Mouse (Mus musculus) C2C12 (cell line): ENCODE measurements at regions not wholly inside any gene's neighbourhood (a gene's known extent, or its start where the extent isn't known, plus 50 kb on each side); places are given as distances from the start of the nearest gene placed in this dataset.

Experiments used
- H3K27me3 ChIP-seq: one replicate; pipeline ENCODE4 v1.6.1; 2011; ENCODE audit not compliant: control insufficient read depth, insufficient read depth, insufficient read length
- H3K36me3 ChIP-seq: one replicate; pipeline ENCODE4 v1.6.1; 2011; ENCODE audit not compliant: control insufficient read depth, insufficient read depth
- H3K4me3 ChIP-seq: one replicate; pipeline ENCODE4 v1.5.1; 2011; ENCODE audit warnings: mild to moderate bottlenecking, control low read depth; ENCODE audit not compliant: poor library complexity, insufficient read depth, severe bottlenecking
- H3K79me2 ChIP-seq: one replicate; pipeline ENCODE4 v1.6.1; 2011; ENCODE audit not compliant: control insufficient read depth, insufficient read depth
- H3K79me3 ChIP-seq: one replicate; pipeline ENCODE4 v1.6.1; 2011; ENCODE audit warnings: low read depth, control low read depth
- H3ac ChIP-seq: one replicate; pipeline ENCODE3; 2011; ENCODE audit warnings: low read depth; ENCODE audit not compliant: control insufficient read depth, insufficient read length
- CEBPB ChIP-seq: IDR thresholded peaks from one replicate; pipeline ENCODE4 v1.6.1; 2011; ENCODE audit warnings: low read depth, mild to moderate bottlenecking, control low read depth, moderate library complexity
- CTCF ChIP-seq: IDR thresholded peaks from one replicate; pipeline ENCODE4 v1.5.1; 2011; ENCODE audit not compliant: control insufficient read depth, insufficient read depth, insufficient read length
- FOSL1 ChIP-seq: IDR thresholded peaks from one replicate; pipeline ENCODE4 v1.8.0; 2011; ENCODE audit warnings: mild to moderate bottlenecking, low read length; ENCODE audit not compliant: poor library complexity, insufficient read depth, severe bottlenecking
- MAX ChIP-seq: IDR thresholded peaks from one replicate; pipeline ENCODE4 v1.6.1; 2011; ENCODE audit warnings: mild to moderate bottlenecking, control low read depth
- MYOD1 ChIP-seq: IDR thresholded peaks from one replicate; pipeline ENCODE4 v1.6.1; 2011; ENCODE audit warnings: low read depth; ENCODE audit not compliant: control insufficient read depth, insufficient read length
- MYOG ChIP-seq: IDR thresholded peaks from one replicate; pipeline ENCODE4 v1.6.1; 2011; ENCODE audit not compliant: control insufficient read depth, insufficient read length; ENCODE audit errors: extremely low read depth
- USF1 ChIP-seq: IDR thresholded peaks from one replicate; pipeline ENCODE4 v1.6.1; 2011; ENCODE audit warnings: low read depth, mild to moderate bottlenecking, control low read depth, moderate library complexity

- H3K27me3 ChIP-seq: no peaks in the 10 kb centered on the region
- H3K4me3 ChIP-seq: no peak overlapping the region
- TF ChIP-seq MAX (no peak), CTCF (no peak), USF1 (no peak), FOSL1 (no peak), MYOD1 (no peak), MYOG (no peak), CEBPB (no peak)
- H3K36me3 ChIP-seq: no peaks in the 10 kb centered on the region
- H3ac ChIP-seq: no peak overlapping the region
- H3K79me3 ChIP-seq: no peaks in the 10 kb centered on the region
- H3K79me2 ChIP-seq: no peaks in the 10 kb centered on the region
Measured at GRCm38 (mm10) chr7:64076764-64077360, 76.8 kb upstream of the Trpm1 start.

DNA sequence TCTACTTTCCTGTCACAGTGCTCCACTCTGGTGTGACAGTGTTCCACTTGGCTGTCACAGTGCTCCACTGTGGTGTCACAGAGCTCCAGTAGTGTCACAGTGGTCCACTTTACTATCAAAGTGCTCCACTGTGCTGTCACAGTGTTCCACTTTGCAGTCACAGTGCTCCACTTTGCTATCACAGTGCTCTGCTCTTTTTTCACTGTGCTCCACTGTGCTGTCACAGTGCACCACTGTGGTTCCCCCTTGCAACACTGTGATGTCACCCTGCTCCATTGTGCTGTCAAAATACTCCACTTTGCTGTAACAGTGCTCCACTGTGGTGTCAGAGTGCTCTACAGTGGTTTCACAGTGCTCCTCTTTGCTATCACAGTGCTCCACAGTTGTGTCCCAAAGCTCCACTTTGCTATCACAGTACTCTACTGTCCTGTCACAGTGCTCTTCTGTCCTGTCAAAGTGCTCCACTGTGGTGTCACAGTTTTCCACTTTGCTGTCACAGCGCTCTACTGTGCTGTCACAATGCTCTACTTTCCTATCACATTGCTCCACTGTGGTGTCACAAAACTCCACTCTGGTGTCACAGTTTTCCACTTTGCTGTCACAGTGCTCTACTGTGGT is 77.8 kb upstream of the Trpm1 start:
- H3K36me3 ChIP-seq: no peaks in the 10 kb centered on the region
- no peak overlapping the region for H3K4me3 ChIP-seq
- no peak for TF ChIP-seq USF1
- no peaks in the 10 kb centered on the region for H3K79me2 ChIP-seq
- H3K79me3 ChIP-seq: no peaks in the 10 kb centered on the region
- H3K27me3 ChIP-seq: no peaks in the 10 kb centered on the region
- no peak overlapping the region for H3ac ChIP-seq

- H3K27me3 ChIP-seq: no peaks in the 10 kb centered on the region
- H3ac ChIP-seq: no peak overlapping the region
- no peaks in the 10 kb centered on the region for H3K79me2 ChIP-seq
- H3K79me3 ChIP-seq: no peaks in the 10 kb centered on the region
- no peak overlapping the region for H3K4me3 ChIP-seq
- no peak for TF ChIP-seq USF1
- no peak for TF ChIP-seq FOSL1
- no peak for TF ChIP-seq MAX
- no peak for TF ChIP-seq CEBPB
- no peak for TF ChIP-seq MYOD1
- no peak for TF ChIP-seq MYOG
- TF ChIP-seq CTCF: no peak
- no peaks in the 10 kb centered on the region for H3K36me3 ChIP-seq
Measured at GRCm38 (mm10) chr7:64074661-64075234, 78.9 kb upstream of the Trpm1 start.

DNA sequence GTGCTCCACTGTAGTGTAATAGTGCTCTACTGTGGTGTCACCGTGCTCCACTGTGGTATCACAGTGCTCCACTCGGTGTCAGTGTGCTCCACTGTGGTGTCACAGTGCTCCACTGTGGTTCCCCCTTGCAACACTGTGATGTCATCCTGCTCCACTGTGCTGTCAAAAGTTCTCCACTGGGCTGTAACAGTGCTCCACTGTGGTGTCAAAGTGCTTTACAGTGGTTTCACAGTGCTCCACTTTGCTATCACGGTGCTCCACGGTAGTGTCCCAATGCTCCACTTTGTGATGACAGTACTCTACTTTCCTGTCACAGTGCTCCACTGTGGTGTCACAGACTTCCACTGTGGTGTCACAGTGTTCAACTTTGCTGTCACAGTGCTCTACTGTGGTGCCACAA is 79.4 kb upstream of the Trpm1 start:
- Histone ChIP-seq H3K27me3 (no peaks in the 10 kb centered on the region), H3K79me2 (no peaks in the 10 kb centered on the region), H3K4me3 (no peak overlapping the region), H3ac (no peak overlapping the region), H3K36me3 (no peaks in the 10 kb centered on the region), H3K79me3 (no peaks in the 10 kb centered on the region)
- TF ChIP-seq FOSL1 (no peak), MAX (no peak), CTCF (no peak), USF1 (no peak), CEBPB (no peak), MYOD1 (no peak)

GRCm38 (mm10) chr7:64073781-64074180 is 79.9 kb upstream of the Trpm1 start:
- H3K36me3 ChIP-seq: no peaks in the 10 kb centered on the region
- no peaks in the 10 kb centered on the region for H3K79me2 ChIP-seq
- H3ac ChIP-seq: no peak overlapping the region
- H3K79me3 ChIP-seq: no peaks in the 10 kb centered on the region
- TF ChIP-seq FOSL1 (no peak), USF1 (no peak), CEBPB (no peak), CTCF (no peak), MYOG (no peak), MAX (no peak), MYOD1 (no peak)
- H3K27me3 ChIP-seq: no peaks in the 10 kb centered on the region
- no peak overlapping the region for H3K4me3 ChIP-seq

GRCm38 (mm10) chr7:64070930-64071329 is 82.7 kb upstream of the Trpm1 start:
- TF ChIP-seq FOSL1 (no peak), CEBPB (no peak), MYOD1 (no peak), MYOG (no peak), MAX (no peak), CTCF (no peak), USF1 (no peak)
- H3K4me3 ChIP-seq: no peak overlapping the region
- no peaks in the 10 kb centered on the region for H3K27me3 ChIP-seq
- no peaks in the 10 kb centered on the region for H3K36me3 ChIP-seq
- no peaks in the 10 kb centered on the region for H3K79me2 ChIP-seq
- H3K79me3 ChIP-seq: no peaks in the 10 kb centered on the region
- H3ac ChIP-seq: no peak overlapping the region
